12 mouse cellular contexts compared by ENCODE assay signal in genomic region chr10:68009867-68010266, GRCm38 (mm10).
"Had no signal": no experiment of that assay in that cellular context is flagged by ENCODE, and none has a peak within 500 bp of the region (broad histone marks: within the 10 kb centered on the region; RNA-seq: fewer than 3 reads in every experiment).

No protein-coding gene starts in this region.

- DNase-seq: gastrocnemius, postnatal 14 days; gastrocnemius, postnatal 36 days; heart, adult 11 months; heart, adult 2 months; heart, postnatal 10 days; heart, postnatal 4 days; kidney, adult 18-20 months; kidney, adult 8-10 months; kidney, postnatal 10 days; kidney, postnatal 25 days; kidney, postnatal 4 days; liver had no signal
